Mouse (Mus musculus): ENCODE results near the gene Hoxc6.

DNA sequence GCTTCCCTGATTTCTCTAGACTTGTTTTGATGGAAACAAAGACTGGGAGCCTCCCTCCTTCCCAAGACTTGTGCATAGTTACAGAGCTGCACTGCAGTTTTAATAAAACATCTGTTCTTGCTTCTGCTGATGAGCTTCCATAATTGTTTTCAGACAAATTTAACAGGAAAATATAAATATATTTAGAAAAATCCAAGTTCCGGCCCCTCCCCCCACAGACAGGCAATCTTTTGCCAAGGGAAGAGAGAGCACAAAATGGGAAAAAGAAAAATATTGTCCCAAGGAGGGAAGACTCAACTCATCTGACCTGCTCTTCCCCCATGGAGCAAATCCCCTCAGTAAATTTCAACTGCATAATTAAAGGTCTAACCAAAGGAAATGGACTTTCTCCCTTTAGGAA, 8.3 kb downstream of the Hoxc6 start:
- TF ChIP-seq CTCF (IDR thresholded peaks at IDR 0.05; ENCODE audit: low read depth) = no peak
- no peak for TF ChIP-seq EP300 (IDR thresholded peaks at IDR 0.05; ENCODE audit: low read depth)

Data from liver, postnatal 0 days (tissue).